Mouse (Mus musculus): ENCODE measurements around the gene Enox1. TPM values are rescaled to one million over a fixed set of nuclear protein-coding genes. Genes with fewer than 3 reads are reported as not detected.
A peak's percentile ranks its signal among the peaks of the same experiment; 100 is the strongest.
"Not testable (repeated sequence)": the region's sequence is repeated elsewhere in the genome, so short reads cannot be mapped to it uniquely, and the experiment has no call there.

Enox1 gene
- polyA plus RNA-seq (2015; fragmentation: Nextera tagmentation; extraction: Ambion mirVana), result 8.0 and 8.5 TPM in 2 replicates

DNA sequence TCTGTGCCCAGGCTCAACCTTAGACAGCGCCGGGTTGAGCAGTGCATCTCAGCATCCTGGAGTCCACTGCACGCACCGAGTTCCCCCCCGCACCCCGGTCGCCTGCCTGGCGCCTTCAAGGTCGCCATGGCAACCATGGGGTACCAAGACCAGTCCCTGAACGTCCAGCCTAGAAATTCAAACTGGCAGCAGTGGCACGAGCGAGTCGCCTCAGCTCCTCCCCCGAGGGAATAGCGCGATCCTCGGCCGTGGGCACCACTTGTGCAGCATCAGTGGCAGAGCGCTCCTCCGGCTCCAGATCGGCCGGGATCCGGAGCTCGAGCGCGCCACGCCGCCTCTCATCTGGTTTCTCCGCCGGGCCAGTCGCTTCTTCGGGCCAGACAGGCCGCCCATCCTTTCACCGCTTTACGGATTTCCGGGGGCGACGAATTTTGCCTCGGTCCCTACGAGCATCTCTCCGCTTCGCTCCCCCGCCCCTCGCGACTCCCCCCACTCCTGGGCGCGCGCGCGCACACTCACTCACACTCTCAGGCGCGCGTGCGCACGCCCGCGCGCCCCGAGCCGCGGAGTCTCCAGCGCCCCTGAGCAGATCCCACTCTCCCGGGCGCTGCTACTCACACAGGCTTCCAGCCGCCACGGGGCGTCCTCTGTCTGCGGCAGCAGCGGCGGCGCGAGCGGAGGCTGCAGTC lies at the start of gene Enox1:
TSS of gene Enox1 (plus strand) at position 542 of the 689 bp plus-strand sequence.
- Histone ChIP-seq H3K36me3 (no peaks in the 10 kb centered on the region), H3K4me3 (replicated peaks) (peak within 1 kb of the TSS; percentile 66), H3K4me2 (peak within 1 kb of the TSS; percentile 100), H3K4me1 (peaks cover 19% of the 10 kb centered on the region), H3K27ac (peak within 1 kb of the TSS; percentile 29), H3K9me3 (replicated peaks) (no peaks in the 10 kb centered on the region), H3K9ac (peak within 1 kb of the TSS; percentile 52), H3K27me3 (peaks cover 58% of the 10 kb centered on the region)
- WGBS, result under 1% methylated on average over 71 of the region's 73 CpGs
- peak; percentile 85 for ATAC-seq (replicated peaks; ENCODE audit: low FRiP score)

- not testable (repeated sequence) for H3K9me3 ChIP-seq (replicated peaks); H3K4me3 ChIP-seq (replicated peaks); ATAC-seq (replicated peaks; ENCODE audit: low FRiP score); H3K9ac ChIP-seq; H3K36me3 ChIP-seq; H3K27ac ChIP-seq; H3K4me2 ChIP-seq; H3K4me1 ChIP-seq; H3K27me3 ChIP-seq
- WGBS, result 85% methylated on average over 5 of the region's 5 CpGs
These were observed 45.9 kb upstream of the Enox1 start for GRCm38 (mm10) chr14:77110622-77111021.

GRCm38 (mm10) chr14:77130612-77131011 lies 26.0 kb upstream of the Enox1 start:
- H3K9me3 ChIP-seq (replicated peaks), result no peaks in the 10 kb centered on the region
- no peak overlapping the region for H3K4me2 ChIP-seq
- no peak overlapping the region for H3K4me3 ChIP-seq (replicated peaks)
- no peak overlapping the region for H3K27ac ChIP-seq
- WGBS, result 94% methylated on average over 5 of the region's 5 CpGs
- no peak overlapping the region for H3K9ac ChIP-seq
- H3K27me3 ChIP-seq, result no peaks in the 10 kb centered on the region
- H3K36me3 ChIP-seq, result no peaks in the 10 kb centered on the region
- no peaks in the 10 kb centered on the region for H3K4me1 ChIP-seq
- no peak for ATAC-seq (replicated peaks; ENCODE audit: low FRiP score)

GRCm38 (mm10) chr14:77136936-77137335 lies 19.6 kb upstream of the Enox1 start:
- WGBS, result 60% methylated on average over 6 of the region's 6 CpGs
- H3K4me3 ChIP-seq (replicated peaks), result no peak overlapping the region
- no peak overlapping the region for H3K4me2 ChIP-seq
- H3K9ac ChIP-seq, result no peak overlapping the region
- H3K27ac ChIP-seq, result no peak overlapping the region
- H3K36me3 ChIP-seq, result no peaks in the 10 kb centered on the region
- H3K27me3 ChIP-seq, result no peaks in the 10 kb centered on the region
- 0 out of 2 replicates have a peak, but pooled peaks cover 5% of the 10 kb centered on the region for H3K4me1 ChIP-seq
- ATAC-seq (replicated peaks; ENCODE audit: low FRiP score), result no peak
- H3K9me3 ChIP-seq (replicated peaks), result no peaks in the 10 kb centered on the region

GRCm38 (mm10) chr14:77141324-77142282 lies 15.0 kb upstream of the Enox1 start:
- Histone ChIP-seq H3K4me2 (peak overlapping the region; percentile 39; the same call in 1 of the 2 replicates), H3K4me1 (peaks cover 12% of the 10 kb centered on the region; the same call in 1 of the 2 replicates), H3K9me3 (replicated peaks) (no peaks in the 10 kb centered on the region), H3K36me3 (no peaks in the 10 kb centered on the region), H3K27me3 (no peaks in the 10 kb centered on the region), H3K9ac (no peak overlapping the region), H3K4me3 (replicated peaks) (no peak overlapping the region), H3K27ac (no peak overlapping the region; the same call in 1 of the 2 replicates)
- WGBS, result 30% methylated on average over 16 of the region's 17 CpGs
- 0 out of 2 replicates have a peak, but pooled peaks have one; percentile 56 for ATAC-seq (replicated peaks; ENCODE audit: low FRiP score)

GRCm38 (mm10) chr14:77145103-77145502 lies 11.5 kb upstream of the Enox1 start:
- H3K9ac ChIP-seq, result no peak overlapping the region
- H3K27ac ChIP-seq, result no peak overlapping the region
- no peak for ATAC-seq (replicated peaks; ENCODE audit: low FRiP score)
- no peak overlapping the region for H3K4me2 ChIP-seq
- H3K4me1 ChIP-seq, result peaks cover 7% of the 10 kb centered on the region; the same call in 1 of the 2 replicates
- H3K27me3 ChIP-seq, result no peaks in the 10 kb centered on the region
- H3K9me3 ChIP-seq (replicated peaks), result no peaks in the 10 kb centered on the region
- no peak overlapping the region for H3K4me3 ChIP-seq (replicated peaks)
- no peaks in the 10 kb centered on the region for H3K36me3 ChIP-seq
- 84% methylated on average over 4 of the region's 4 CpGs for WGBS

GRCm38 (mm10) chr14:77147635-77148034 lies 8.9 kb upstream of the Enox1 start:
- Histone ChIP-seq H3K36me3 (no peaks in the 10 kb centered on the region), H3K4me3 (replicated peaks) (no peak overlapping the region), H3K4me1 (peaks cover 7% of the 10 kb centered on the region; the same call in 1 of the 2 replicates), H3K4me2 (no peak overlapping the region), H3K9me3 (replicated peaks) (no peaks in the 10 kb centered on the region), H3K27me3 (no peaks in the 10 kb centered on the region), H3K9ac (no peak overlapping the region), H3K27ac (no peak overlapping the region)
- 95% methylated on average over 1 of the region's 1 CpGs for WGBS
- ATAC-seq (replicated peaks; ENCODE audit: low FRiP score), result no peak

DNA sequence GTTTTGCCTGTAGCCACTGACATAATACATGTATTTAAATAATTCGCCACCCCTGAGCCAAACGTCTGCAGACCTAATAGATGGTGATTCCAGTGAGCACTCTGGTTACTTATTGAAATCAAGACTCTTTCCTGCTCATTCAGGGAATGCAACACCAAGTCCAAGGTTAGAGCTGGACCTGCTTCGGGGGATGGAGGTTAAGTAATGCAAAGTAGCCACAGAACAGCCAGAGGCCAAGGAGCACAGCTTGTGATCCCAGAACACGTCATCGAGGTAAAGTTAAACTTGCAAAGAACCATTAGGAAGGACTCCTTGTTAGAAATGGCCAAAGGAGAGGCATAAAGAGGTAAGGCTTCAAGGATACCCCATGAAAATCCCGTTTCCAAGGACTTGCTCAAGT lies 6.0 kb upstream of the Enox1 start:
- H3K27ac ChIP-seq, result no peak overlapping the region
- 69% methylated on average over 6 of the region's 6 CpGs for WGBS
- no peak overlapping the region for H3K4me3 ChIP-seq (replicated peaks)
- 0 out of 2 replicates have a peak, but pooled peaks cover under 1% of the 10 kb centered on the region for H3K4me1 ChIP-seq
- no peaks in the 10 kb centered on the region for H3K36me3 ChIP-seq
- peaks cover 11% of the 10 kb centered on the region for H3K27me3 ChIP-seq
- no peak overlapping the region for H3K9ac ChIP-seq
- no peaks in the 10 kb centered on the region for H3K9me3 ChIP-seq (replicated peaks)
- no peak overlapping the region for H3K4me2 ChIP-seq
- no peak for ATAC-seq (replicated peaks; ENCODE audit: low FRiP score)

DNA sequence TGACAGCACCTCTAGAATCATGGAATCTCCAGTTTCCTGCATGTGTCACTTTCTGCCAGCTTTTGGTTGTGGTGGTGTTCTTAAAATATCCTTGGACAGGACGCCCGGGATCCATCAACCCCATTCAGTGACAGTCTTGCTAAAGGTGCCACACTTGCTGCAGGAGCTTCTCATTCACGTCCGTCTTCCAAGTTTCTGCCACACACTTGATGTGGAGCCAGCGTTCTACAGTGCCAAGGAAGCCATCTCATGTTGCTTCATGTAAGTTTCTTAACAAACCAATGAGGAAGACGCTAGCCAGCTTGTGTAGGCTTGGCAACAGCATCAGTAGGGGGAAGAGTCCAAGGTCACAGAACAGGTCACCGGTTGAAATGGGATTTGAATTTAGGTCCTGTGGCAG lies 5.1 kb upstream of the Enox1 start:
- peaks cover 20% of the 10 kb centered on the region for H3K27me3 ChIP-seq
- H3K9ac ChIP-seq, result no peak overlapping the region
- H3K9me3 ChIP-seq (replicated peaks), result no peaks in the 10 kb centered on the region
- H3K4me3 ChIP-seq (replicated peaks), result no peak overlapping the region
- ATAC-seq (replicated peaks; ENCODE audit: low FRiP score), result no peak
- 90% methylated on average over 7 of the region's 7 CpGs for WGBS
- no peak overlapping the region for H3K27ac ChIP-seq
- H3K36me3 ChIP-seq, result no peaks in the 10 kb centered on the region
- peaks cover 9% of the 10 kb centered on the region for H3K4me1 ChIP-seq
- no peak overlapping the region for H3K4me2 ChIP-seq

GRCm38 (mm10) chr14:77156911-77157504 lies 445 bp downstream of the Enox1 start:
- H3K36me3 ChIP-seq, result no peaks in the 10 kb centered on the region
- WGBS, result 0% methylated on average over 54 of the region's 64 CpGs
- ATAC-seq (replicated peaks; ENCODE audit: low FRiP score), result peak; percentile 73
- peak overlapping the region; percentile 29 for H3K27ac ChIP-seq
- peak overlapping the region; percentile 66 for H3K4me3 ChIP-seq (replicated peaks)
- H3K4me1 ChIP-seq, result peaks cover 19% of the 10 kb centered on the region
- peak overlapping the region; percentile 52 for H3K9ac ChIP-seq
- H3K27me3 ChIP-seq, result peaks cover 58% of the 10 kb centered on the region
- peak overlapping the region; percentile 100 for H3K4me2 ChIP-seq
- no peaks in the 10 kb centered on the region for H3K9me3 ChIP-seq (replicated peaks)

GRCm38 (mm10) chr14:77157505-77157911 lies 945 bp downstream of the Enox1 start:
- H3K9me3 ChIP-seq (replicated peaks), result no peaks in the 10 kb centered on the region
- no peaks in the 10 kb centered on the region for H3K36me3 ChIP-seq
- H3K4me2 ChIP-seq, result peak overlapping the region; percentile 100
- peaks cover 19% of the 10 kb centered on the region for H3K4me1 ChIP-seq
- peak overlapping the region; percentile 52 for H3K9ac ChIP-seq
- peak overlapping the region; percentile 66 for H3K4me3 ChIP-seq (replicated peaks)
- peaks cover 58% of the 10 kb centered on the region for H3K27me3 ChIP-seq
- H3K27ac ChIP-seq, result 0 out of 2 replicates have a peak overlapping the region, but pooled peaks have one; percentile 29
- under 1% methylated on average over 31 of the region's 31 CpGs for WGBS
- peak; percentile 91 for ATAC-seq (replicated peaks; ENCODE audit: low FRiP score)
